Mouse (Mus musculus): ENCODE measurements around the gene Prss30. TPM values are rescaled to one million over a fixed set of nuclear protein-coding genes. Genes with fewer than 3 reads are reported as not detected.

Prss30 gene
- polyA plus RNA-seq (2014; fragmentation: Illumina TruSeq; extraction: RNeasy Lipid Tissue Mini Kit (QIAGEN cat#74804); ENCODE audit: low read depth, low replicate concordance) = not detected

DNA sequence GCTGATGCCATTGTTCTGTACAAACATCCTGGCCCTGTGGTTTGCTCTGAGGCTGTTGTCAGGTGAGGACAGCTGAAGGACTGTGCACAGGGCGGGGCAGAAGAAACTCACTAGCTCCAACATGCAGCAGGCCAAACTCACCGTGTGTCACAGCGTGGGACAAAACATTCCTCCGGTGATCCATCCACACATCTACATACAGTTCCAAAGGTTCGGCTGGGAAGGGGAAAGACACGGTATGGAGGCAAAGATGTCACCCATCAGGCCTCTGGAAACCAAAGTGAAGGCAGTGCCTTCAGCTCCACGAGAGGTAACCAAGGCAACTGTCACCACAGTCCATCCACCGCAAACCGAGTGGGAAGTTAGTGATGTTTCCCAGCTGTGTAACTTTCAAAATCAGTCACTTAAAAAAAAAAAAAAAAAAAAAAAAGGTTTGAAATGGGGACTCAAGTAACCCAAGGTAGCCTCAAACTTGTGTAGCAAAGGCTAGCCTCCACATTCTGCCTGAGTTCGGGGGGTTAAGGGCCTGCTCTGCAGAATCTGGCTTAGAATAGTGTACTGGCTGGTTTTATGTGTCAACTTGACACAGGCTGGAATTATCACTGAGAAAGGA, at the start of gene Prss30:
TSS of gene Prss30 (minus strand) at position 270 of the 613 bp plus-strand sequence.

GRCm38 (mm10) chr17:23997901-23998300, 17.5 kb upstream of the Prss30 start, which contains the start of gene Prss22:
TSS of gene Prss22 (minus strand) at chr17:23998100.

DNA sequence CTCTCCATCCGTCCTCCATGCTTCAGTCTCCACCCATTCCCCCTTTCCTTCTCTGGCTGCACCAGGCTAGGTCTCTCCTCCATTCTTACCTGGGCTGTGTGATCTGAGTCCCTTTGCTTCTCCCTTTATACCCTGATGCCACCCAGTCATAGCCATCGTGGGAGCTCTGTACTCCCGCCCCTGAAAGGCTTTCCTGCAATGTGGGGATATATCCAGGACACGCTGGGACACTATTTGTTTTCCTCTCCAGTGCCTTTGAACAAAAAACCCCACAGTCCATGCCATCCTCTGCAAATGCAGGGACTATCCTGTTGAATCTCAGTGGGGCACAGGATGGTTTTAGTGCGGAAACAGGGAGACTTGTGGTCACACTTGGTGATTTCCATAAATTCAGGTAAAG, 25.2 kb downstream of the Prss30 start, which contains the start of gene Sbpl:
TSS of gene Sbpl (minus strand) at position 101 of the 400 bp plus-strand sequence.

DNA sequence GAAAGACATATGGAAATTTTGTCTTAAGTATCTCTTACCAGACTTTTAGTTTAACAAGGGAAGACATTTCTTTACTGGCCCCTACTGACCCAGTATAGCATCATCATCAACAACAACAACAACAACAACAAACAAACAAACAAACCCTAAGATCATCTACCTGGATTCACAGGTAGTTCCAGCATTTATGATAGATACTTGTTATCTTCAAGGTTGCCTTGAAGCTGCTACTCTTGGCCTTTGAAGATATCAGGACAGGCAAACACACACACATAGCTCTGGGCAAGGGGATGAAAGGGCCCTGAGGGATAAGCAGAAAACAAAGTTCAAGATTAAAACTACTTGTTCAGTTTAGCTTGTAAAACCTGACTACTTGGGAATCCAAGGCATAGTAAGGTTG, 39.0 kb downstream of the Prss30 start, which contains the start of gene Sbp:
TSS of gene Sbp (plus strand) at position 301 of the 400 bp plus-strand sequence.

Other genes starting within 250 kb of the Prss30 start
- 3.3 TPM for gene Paqr4, start 239.7 kb downstream of the Prss30 start, polyA plus RNA-seq (2014; fragmentation: Illumina TruSeq; extraction: RNeasy Lipid Tissue Mini Kit (QIAGEN cat#74804); ENCODE audit: low read depth, low replicate concordance)
- not detected for gene Kremen2, start 234.7 kb downstream of the Prss30 start, polyA plus RNA-seq (2014; fragmentation: Illumina TruSeq; extraction: RNeasy Lipid Tissue Mini Kit (QIAGEN cat#74804); ENCODE audit: low read depth, low replicate concordance)
- gene Flywch1, start 209.0 kb downstream of the Prss30 start, polyA plus RNA-seq (2014; fragmentation: Illumina TruSeq; extraction: RNeasy Lipid Tissue Mini Kit (QIAGEN cat#74804); ENCODE audit: low read depth, low replicate concordance) = 1.2 TPM
- 1.0 TPM for gene Flywch2, start 194.5 kb downstream of the Prss30 start, polyA plus RNA-seq (2014; fragmentation: Illumina TruSeq; extraction: RNeasy Lipid Tissue Mini Kit (QIAGEN cat#74804); ENCODE audit: low read depth, low replicate concordance)
- 189 TPM for gene Srrm2, start 190.0 kb downstream of the Prss30 start, polyA plus RNA-seq (2014; fragmentation: Illumina TruSeq; extraction: RNeasy Lipid Tissue Mini Kit (QIAGEN cat#74804); ENCODE audit: low read depth, low replicate concordance)
- 32.6 TPM for gene Elob, start 151.4 kb downstream of the Prss30 start, polyA plus RNA-seq (2014; fragmentation: Illumina TruSeq; extraction: RNeasy Lipid Tissue Mini Kit (QIAGEN cat#74804); ENCODE audit: low read depth, low replicate concordance)
- not detected for gene Prss33, start 144.5 kb downstream of the Prss30 start, polyA plus RNA-seq (2014; fragmentation: Illumina TruSeq; extraction: RNeasy Lipid Tissue Mini Kit (QIAGEN cat#74804); ENCODE audit: low read depth, low replicate concordance)
- not detected for gene Prss32, start 136.7 kb downstream of the Prss30 start, polyA plus RNA-seq (2014; fragmentation: Illumina TruSeq; extraction: RNeasy Lipid Tissue Mini Kit (QIAGEN cat#74804); ENCODE audit: low read depth, low replicate concordance)
- not detected for gene Prss41, start 136.4 kb downstream of the Prss30 start, polyA plus RNA-seq (2014; fragmentation: Illumina TruSeq; extraction: RNeasy Lipid Tissue Mini Kit (QIAGEN cat#74804); ENCODE audit: low read depth, low replicate concordance)
- not detected for gene Prss21, start 112.5 kb downstream of the Prss30 start, polyA plus RNA-seq (2014; fragmentation: Illumina TruSeq; extraction: RNeasy Lipid Tissue Mini Kit (QIAGEN cat#74804); ENCODE audit: low read depth, low replicate concordance)
- not detected for gene Dcpp1, start 99.7 kb downstream of the Prss30 start, polyA plus RNA-seq (2014; fragmentation: Illumina TruSeq; extraction: RNeasy Lipid Tissue Mini Kit (QIAGEN cat#74804); ENCODE audit: low read depth, low replicate concordance)
- gene Dcpp2, start 99.7 kb downstream of the Prss30 start, polyA plus RNA-seq (2014; fragmentation: Illumina TruSeq; extraction: RNeasy Lipid Tissue Mini Kit (QIAGEN cat#74804); ENCODE audit: low read depth, low replicate concordance) = not detected
- gene Dcpp3, start 63.1 kb downstream of the Prss30 start, polyA plus RNA-seq (2014; fragmentation: Illumina TruSeq; extraction: RNeasy Lipid Tissue Mini Kit (QIAGEN cat#74804); ENCODE audit: low read depth, low replicate concordance) = not detected
- not detected for gene Sbp, start 38.9 kb downstream of the Prss30 start, polyA plus RNA-seq (2014; fragmentation: Illumina TruSeq; extraction: RNeasy Lipid Tissue Mini Kit (QIAGEN cat#74804); ENCODE audit: low read depth, low replicate concordance)
- gene Sbpl, start 25.3 kb downstream of the Prss30 start, polyA plus RNA-seq (2014; fragmentation: Illumina TruSeq; extraction: RNeasy Lipid Tissue Mini Kit (QIAGEN cat#74804); ENCODE audit: low read depth, low replicate concordance) = not detected
- gene Prss22, start 17.5 kb upstream of the Prss30 start, polyA plus RNA-seq (2014; fragmentation: Illumina TruSeq; extraction: RNeasy Lipid Tissue Mini Kit (QIAGEN cat#74804); ENCODE audit: low read depth, low replicate concordance) = not detected
- gene Prss27, start 57.6 kb upstream of the Prss30 start, polyA plus RNA-seq (2014; fragmentation: Illumina TruSeq; extraction: RNeasy Lipid Tissue Mini Kit (QIAGEN cat#74804); ENCODE audit: low read depth, low replicate concordance) = not detected
- gene Kctd5, start 92.9 kb upstream of the Prss30 start, polyA plus RNA-seq (2014; fragmentation: Illumina TruSeq; extraction: RNeasy Lipid Tissue Mini Kit (QIAGEN cat#74804); ENCODE audit: low read depth, low replicate concordance) = 26.7 TPM
- 57.8 TPM for gene Pdpk1, start 170.4 kb upstream of the Prss30 start, polyA plus RNA-seq (2014; fragmentation: Illumina TruSeq; extraction: RNeasy Lipid Tissue Mini Kit (QIAGEN cat#74804); ENCODE audit: low read depth, low replicate concordance)
- not detected for gene Amdhd2, start 183.2 kb upstream of the Prss30 start, polyA plus RNA-seq (2014; fragmentation: Illumina TruSeq; extraction: RNeasy Lipid Tissue Mini Kit (QIAGEN cat#74804); ENCODE audit: low read depth, low replicate concordance)
- 78.0 TPM for gene Atp6v0c, start 189.1 kb upstream of the Prss30 start, polyA plus RNA-seq (2014; fragmentation: Illumina TruSeq; extraction: RNeasy Lipid Tissue Mini Kit (QIAGEN cat#74804); ENCODE audit: low read depth, low replicate concordance)
- 15.3 TPM for gene Tbc1d24, start 225.0 kb upstream of the Prss30 start, polyA plus RNA-seq (2014; fragmentation: Illumina TruSeq; extraction: RNeasy Lipid Tissue Mini Kit (QIAGEN cat#74804); ENCODE audit: low read depth, low replicate concordance)
- gene Ntn3, start 229.0 kb upstream of the Prss30 start, polyA plus RNA-seq (2014; fragmentation: Illumina TruSeq; extraction: RNeasy Lipid Tissue Mini Kit (QIAGEN cat#74804); ENCODE audit: low read depth, low replicate concordance) = 0.35 TPM
- 4.6 TPM for gene Tedc2, start 240.3 kb upstream of the Prss30 start, polyA plus RNA-seq (2014; fragmentation: Illumina TruSeq; extraction: RNeasy Lipid Tissue Mini Kit (QIAGEN cat#74804); ENCODE audit: low read depth, low replicate concordance)